Mouse (Mus musculus) heart, embryonic 14.5 days (tissue): Measurements from ENCODE around the gene Nrarp. TPM values are rescaled to one million over a fixed set of nuclear protein-coding genes. Genes with fewer than 3 reads are reported as not detected.

Experiments
- ATAC-seq: fragments of 200-750 bp; cut with Nextera tagmentation; 2 replicates; pipeline ENCODE4 v1.8.0; 2017; ENCODE audit warnings: low read depth, moderate TSS enrichment; ENCODE audit not compliant: insufficient number of reproducible peaks, insufficient read depth, low FRiP score
- H3K27ac ChIP-seq, 2 experiments: fragments of 200-500 bp in 1 of 2; fragments of 300-500 bp in 1 of 2; sonication (generic) in 1 of 2; replicated peaks in 1 of 2; 2 replicates each; pipeline ENCODE4 v1.5.1; 2012 to 2014; ENCODE audit warnings: low read depth in 2 of 2, low read length in 2 of 2, control low read depth in 1 of 2, mild to moderate bottlenecking in 1 of 2, mixed read lengths in 1 of 2; ENCODE audit not compliant: control insufficient read depth in 1 of 2, insufficient read depth in 1 of 2
- H3K27me3 ChIP-seq: fragments of 300-500 bp; sonication (generic); 2 replicates; pipeline ENCODE4 v1.6.1; 2014; ENCODE audit warnings: mild to moderate bottlenecking, low read length, control low read depth; ENCODE audit not compliant: control insufficient read depth, insufficient read depth
- H3K36me3 ChIP-seq: fragments of 300-500 bp; sonication (generic); 2 replicates; pipeline ENCODE4 v1.6.1; 2014; ENCODE audit warnings: mild to moderate bottlenecking, control low read depth, low read length, mixed read lengths; ENCODE audit not compliant: control insufficient read depth, insufficient read depth
- H3K4me1 ChIP-seq, 2 experiments: fragments of 200-500 bp in 1 of 2; fragments of 300-500 bp in 1 of 2; sonication (generic) in 1 of 2; 2 replicates each; pipeline ENCODE4 v1.6.1; 2012 to 2014; ENCODE audit warnings: low read length in 2 of 2, control low read depth in 1 of 2, mixed read lengths in 1 of 2; ENCODE audit not compliant: control insufficient read depth in 2 of 2, insufficient read depth in 2 of 2
- H3K4me2 ChIP-seq: fragments of 300-500 bp; sonication (generic); 2 replicates; pipeline ENCODE4 v1.6.1; 2014; ENCODE audit warnings: mild to moderate bottlenecking, low read length
- H3K4me3 ChIP-seq, 2 experiments: fragments of 200-500 bp in 1 of 2; fragments of 300-500 bp in 1 of 2; sonication (generic) in 1 of 2; 2 replicates each; pipeline ENCODE4 v1.5.1; 2012 to 2014; ENCODE audit warnings: low read length in 2 of 2, mild to moderate bottlenecking in 2 of 2, control low read depth in 1 of 2, low read depth in 1 of 2, moderate library complexity in 1 of 2; ENCODE audit not compliant: control insufficient read depth in 1 of 2, insufficient read depth in 1 of 2
- H3K9ac ChIP-seq: fragments of 300-500 bp; sonication (generic); 2 replicates; pipeline ENCODE4 v1.6.1; 2014; ENCODE audit warnings: mild to moderate bottlenecking, low read length
- H3K9me3 ChIP-seq: fragments of 300-500 bp; sonication (generic); 2 replicates; pipeline ENCODE4 v1.6.1; 2016; ENCODE audit warnings: low read length, control low read depth; ENCODE audit not compliant: control insufficient read depth
- WGBS: fragments of 180-500 bp; shearing (Covaris S2); extraction: QIAGEN DNeasy Blood & Tissue Kit; methylation state at CpG from one replicate; pipeline ENCODE4 v1.1.7; 2014; 5-methylcytosine and 5-hydroxymethylcytosine counted together
- polyA plus RNA-seq: library from polyadenylated mRNA; unstranded; fragments of >200 nt; fragmentation: Nextera tagmentation; extraction: Ambion mirVana; gene quantifications from 2 replicates; pipeline ENCODE4 v1.2.1, GENCODE M21; 2014

The Nrarp gene
- polyA plus RNA-seq, 1 experiment from 2014 or later: 13.9 TPM

DNA sequence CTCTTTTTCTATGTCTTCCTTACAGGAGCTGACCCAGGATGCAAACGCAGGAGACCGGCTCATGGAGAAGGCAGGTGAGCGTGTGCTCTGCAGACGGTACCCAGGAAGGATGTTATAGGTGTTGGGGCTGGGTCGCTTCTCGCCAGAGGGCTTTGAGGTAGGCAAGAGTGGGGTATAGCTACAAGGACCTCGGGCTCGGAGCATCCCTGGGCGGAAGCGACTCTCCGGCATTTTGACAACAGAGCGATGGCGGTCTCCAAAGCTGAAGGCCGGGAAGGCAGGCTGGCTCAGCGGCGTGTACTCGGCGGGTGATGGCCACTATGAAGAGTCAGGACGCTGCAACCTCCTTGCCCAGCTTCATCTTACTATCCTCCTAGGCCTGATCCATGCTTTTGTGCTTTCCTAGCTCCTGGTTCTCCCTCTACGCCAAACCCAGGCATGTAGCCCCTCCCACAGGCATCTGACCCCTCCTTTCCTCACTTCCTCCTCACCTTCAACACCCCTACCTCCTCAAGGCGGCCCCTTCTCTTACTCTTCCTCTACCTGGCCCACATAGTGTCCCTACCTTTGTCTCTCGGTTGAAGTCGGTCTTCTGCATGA lies 32.8 kb downstream of the Nrarp start:
- peaks cover 5 to 16% of the 10 kb centered on the region in 2 experiments for H3K4me1 ChIP-seq
- no peak overlapping the region for H3K4me3 ChIP-seq
- no peak for ATAC-seq

DNA sequence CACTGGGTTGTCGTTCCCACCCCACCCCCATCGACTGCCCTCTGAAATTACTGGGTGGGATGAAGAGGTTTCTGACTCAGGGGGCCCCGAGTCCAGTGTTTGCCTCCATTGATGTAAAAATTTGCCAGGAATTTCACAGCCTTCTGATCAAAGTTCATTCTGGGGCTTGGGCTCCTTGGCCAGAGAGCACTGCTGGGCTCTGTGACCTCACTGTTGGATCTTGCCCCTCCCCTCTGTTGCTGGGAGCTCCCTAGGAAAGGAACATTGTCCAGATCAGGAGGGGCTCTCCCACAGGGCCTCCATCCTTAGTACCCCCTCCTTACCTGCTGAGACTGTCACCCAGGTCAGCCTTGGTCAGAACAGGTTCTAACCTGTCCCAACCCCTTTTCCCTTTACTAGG lies 33.9 kb downstream of the Nrarp start, which contains the start of gene Stpg3:
Gene Stpg3, minus strand, starts transcription at position 194 of the 400 bp plus-strand sequence.
- Histone ChIP-seq H3K36me3 (peaks cover 5% of the 10 kb centered on the region), H3K9me3 (no peaks in the 10 kb centered on the region), H3K4me3 (no peak within 1 kb of the TSS), H3K9ac (no peak within 1 kb of the TSS), H3K4me1 (peaks cover 5 to 10% of the 10 kb centered on the region in 2 experiments), H3K27me3 (0 out of 2 replicates have a peak, but pooled peaks cover 3% of the 10 kb centered on the region), H3K4me2 (no peak within 1 kb of the TSS), H3K27ac (no peak within 1 kb of the TSS)
- no peak for ATAC-seq
- 54% methylated on average over 3 of the region's 3 CpGs for WGBS

More for the DNA sequence above, 32.8 kb downstream of the Nrarp start:
- no peak overlapping the region for H3K4me2 ChIP-seq
- 52% methylated on average over 23 of the region's 23 CpGs for WGBS
- H3K9ac ChIP-seq: no peak overlapping the region
- 0 out of 2 replicates have a peak, but pooled peaks cover 3% of the 10 kb centered on the region for H3K27me3 ChIP-seq
- H3K27ac ChIP-seq: no peak overlapping the region
- H3K36me3 ChIP-seq: peaks cover 14% of the 10 kb centered on the region
- H3K9me3 ChIP-seq: no peaks in the 10 kb centered on the region

GRCm38 (mm10) chr2:25217666-25218065 lies 37.1 kb downstream of the Nrarp start:
- 50% methylated on average over 2 of the region's 2 CpGs for WGBS

DNA sequence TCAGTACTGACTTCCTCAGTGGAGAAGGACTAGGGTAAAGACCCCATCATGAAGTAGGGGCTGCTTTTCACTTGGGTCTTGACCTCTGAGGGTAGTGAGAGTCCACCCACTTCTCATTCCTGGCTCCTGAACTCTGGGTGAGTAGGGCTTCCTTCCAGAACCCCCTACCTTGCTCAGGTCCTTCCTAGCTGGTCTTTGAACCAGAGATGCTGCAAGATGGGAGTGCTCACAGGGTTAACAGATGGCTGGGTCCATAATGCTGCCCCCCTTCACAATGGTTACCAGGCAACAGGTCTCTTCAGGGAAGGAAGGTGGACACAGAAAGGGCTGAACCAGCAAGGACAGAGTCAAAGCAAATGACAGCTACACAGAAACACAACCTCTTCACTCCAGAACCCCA lies 37.9 kb downstream of the Nrarp start, which contains the start of gene Fam166a:
Gene Fam166a, plus strand, starts transcription at position 301 of the 400 bp plus-strand sequence.
- Histone ChIP-seq H3K9me3 (no peaks in the 10 kb centered on the region), H3K4me1 (peaks cover 2 to 3% of the 10 kb centered on the region in 2 experiments; a peak in 3 of 4 replicates), H3K4me3 (no peak within 1 kb of the TSS), H3K36me3 (peaks cover 19% of the 10 kb centered on the region), H3K9ac (no peak within 1 kb of the TSS), H3K27ac (no peak within 1 kb of the TSS), H3K27me3 (0 out of 2 replicates have a peak, but pooled peaks cover 1% of the 10 kb centered on the region), H3K4me2 (no peak within 1 kb of the TSS)
- ATAC-seq: no peak

More at GRCm38 (mm10) chr2:25217666-25218065, 37.1 kb downstream of the Nrarp start:
- Histone ChIP-seq H3K9me3 (no peaks in the 10 kb centered on the region), H3K4me1 (no peaks in the 10 kb centered on the region), H3K36me3 (peaks cover 14% of the 10 kb centered on the region), H3K4me3 (no peak overlapping the region), H3K9ac (no peak overlapping the region), H3K4me2 (no peak overlapping the region), H3K27me3 (0 out of 2 replicates have a peak, but pooled peaks cover 3% of the 10 kb centered on the region), H3K27ac (no peak overlapping the region)
- ATAC-seq: no peak

DNA sequence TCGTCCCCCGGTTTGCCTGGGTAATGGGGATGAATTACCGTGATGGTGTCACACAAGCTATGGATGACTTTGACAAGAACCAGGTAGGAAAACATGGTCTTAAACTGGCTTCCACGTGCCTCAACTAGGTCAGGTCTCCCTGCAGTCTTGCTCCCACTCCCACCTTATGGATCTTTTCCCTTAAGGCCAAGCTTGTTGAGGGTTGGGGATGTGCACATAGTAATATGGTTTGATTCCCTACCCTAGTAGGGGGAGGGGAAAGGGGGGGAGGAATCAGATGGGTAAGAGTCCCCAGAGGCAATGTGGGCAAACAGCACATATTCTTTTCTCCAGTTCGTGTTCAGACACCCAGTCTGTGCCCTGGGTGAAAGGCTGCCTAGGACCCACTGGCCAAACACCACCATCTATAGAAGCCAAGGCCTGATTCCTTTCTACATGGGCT lies 40.8 kb downstream of the Nrarp start:
- no peak overlapping the region for H3K27ac ChIP-seq
- no peak overlapping the region for H3K4me2 ChIP-seq
- ATAC-seq: no peak
- no peaks in the 10 kb centered on the region for H3K27me3 ChIP-seq
- 59% methylated on average over 5 of the region's 5 CpGs for WGBS
- peaks cover 2 to 12% of the 10 kb centered on the region in 2 experiments; a peak in 3 of 4 replicates for H3K4me1 ChIP-seq
- H3K9ac ChIP-seq: no peak overlapping the region
- H3K36me3 ChIP-seq: peaks cover 20% of the 10 kb centered on the region
- H3K4me3 ChIP-seq: no peak overlapping the region
- no peaks in the 10 kb centered on the region for H3K9me3 ChIP-seq

DNA sequence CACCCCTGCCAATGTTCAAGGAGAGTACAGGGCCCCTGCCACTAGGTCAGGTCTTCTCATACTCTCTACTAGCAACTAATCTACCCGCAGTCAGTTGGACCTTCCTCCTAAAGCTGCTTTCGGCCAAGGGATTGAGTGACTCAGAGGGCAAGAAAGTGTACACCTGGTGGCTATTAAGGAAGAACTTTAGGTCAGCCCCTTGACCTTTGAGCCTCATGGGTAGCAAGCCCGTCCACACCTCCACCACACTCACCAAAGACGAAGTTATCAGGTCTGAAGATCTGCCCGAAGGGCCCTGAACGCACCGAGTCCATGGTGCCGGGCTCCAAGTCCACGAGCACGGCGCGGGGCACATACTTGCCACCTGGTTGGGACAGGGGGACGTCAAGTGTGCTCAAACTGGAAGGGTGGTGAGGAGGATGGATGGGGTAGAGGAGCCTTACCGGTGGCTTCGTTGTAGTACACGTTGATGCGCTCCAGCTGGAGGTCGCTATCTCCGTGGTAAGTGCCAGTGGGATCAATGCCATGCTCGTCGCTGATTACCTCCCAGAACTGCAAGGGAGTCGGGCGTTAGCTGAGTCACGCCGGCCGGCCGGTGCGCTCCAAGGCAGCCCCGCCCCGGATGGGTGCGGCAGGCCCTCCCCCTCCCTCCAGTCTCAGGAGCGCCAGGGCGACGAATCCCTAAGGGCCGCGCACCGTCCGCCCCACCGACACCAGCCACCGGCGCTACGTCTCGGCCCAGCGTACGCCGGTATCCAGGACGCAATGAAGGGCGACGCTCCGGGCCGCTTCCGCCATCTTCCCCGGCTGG lies 43.3 kb downstream of the Nrarp start:
- WGBS: 2% methylated on average over 46 of the region's 53 CpGs
- H3K9me3 ChIP-seq: no peaks in the 10 kb centered on the region

GRCm38 (mm10) chr2:25224492-25224765 lies 43.9 kb downstream of the Nrarp start, which contains the start of gene Tubb4b:
Gene Tubb4b (minus strand): TSS chr2:25224702.
- ATAC-seq: no peak
- H3K36me3 ChIP-seq: peaks cover 20% of the 10 kb centered on the region
- WGBS: 0% methylated on average over 17 of the region's 17 CpGs
- H3K27ac ChIP-seq: peak within 1 kb of the TSS; percentile 97 to 100
- peaks cover 5 to 21% of the 10 kb centered on the region in 2 experiments for H3K4me1 ChIP-seq
- H3K4me3 ChIP-seq: peak within 1 kb of the TSS; percentile 71 to 91
- H3K9ac ChIP-seq: peak within 1 kb of the TSS; percentile 84
- peak within 1 kb of the TSS; percentile 96 for H3K4me2 ChIP-seq
- H3K27me3 ChIP-seq: no peaks in the 10 kb centered on the region
- no peaks in the 10 kb centered on the region for H3K9me3 ChIP-seq

More for the DNA sequence above, 43.3 kb downstream of the Nrarp start:
- Histone ChIP-seq H3K9ac (peak overlapping the region; percentile 84), H3K4me3 (peak overlapping the region; percentile 71 to 89), H3K4me1 (peaks cover 4 to 19% of the 10 kb centered on the region in 2 experiments), H3K36me3 (peaks cover 20% of the 10 kb centered on the region), H3K4me2 (peak overlapping the region; percentile 96), H3K27me3 (no peaks in the 10 kb centered on the region), H3K27ac (peak overlapping the region; percentile 93 to 98)
- ATAC-seq: peak; percentile 45
